Mouse (Mus musculus) mature B cell (primary cell): ENCODE measurements around the gene Pnpla7.

Experiments
- in situ Hi-C: fragments of 300-500 bp; cut with MboI; formaldehyde crosslinking; loops from 2 replicates; pipeline ENCODE4 v1.14.3; 2019

The Pnpla7 gene

GRCm38 (mm10) chr2:24995332-24995731 lies 19.5 kb downstream of the Pnpla7 start:
- in situ Hi-C loops, result no loop called here

- in situ Hi-C loops, result no loop called here
Measured at GRCm38 (mm10) chr2:24996471-24996870, 20.6 kb downstream of the Pnpla7 start.

- in situ Hi-C loops, result no loop called here
Measured at GRCm38 (mm10) chr2:25000544-25001235, 24.9 kb downstream of the Pnpla7 start.

DNA sequence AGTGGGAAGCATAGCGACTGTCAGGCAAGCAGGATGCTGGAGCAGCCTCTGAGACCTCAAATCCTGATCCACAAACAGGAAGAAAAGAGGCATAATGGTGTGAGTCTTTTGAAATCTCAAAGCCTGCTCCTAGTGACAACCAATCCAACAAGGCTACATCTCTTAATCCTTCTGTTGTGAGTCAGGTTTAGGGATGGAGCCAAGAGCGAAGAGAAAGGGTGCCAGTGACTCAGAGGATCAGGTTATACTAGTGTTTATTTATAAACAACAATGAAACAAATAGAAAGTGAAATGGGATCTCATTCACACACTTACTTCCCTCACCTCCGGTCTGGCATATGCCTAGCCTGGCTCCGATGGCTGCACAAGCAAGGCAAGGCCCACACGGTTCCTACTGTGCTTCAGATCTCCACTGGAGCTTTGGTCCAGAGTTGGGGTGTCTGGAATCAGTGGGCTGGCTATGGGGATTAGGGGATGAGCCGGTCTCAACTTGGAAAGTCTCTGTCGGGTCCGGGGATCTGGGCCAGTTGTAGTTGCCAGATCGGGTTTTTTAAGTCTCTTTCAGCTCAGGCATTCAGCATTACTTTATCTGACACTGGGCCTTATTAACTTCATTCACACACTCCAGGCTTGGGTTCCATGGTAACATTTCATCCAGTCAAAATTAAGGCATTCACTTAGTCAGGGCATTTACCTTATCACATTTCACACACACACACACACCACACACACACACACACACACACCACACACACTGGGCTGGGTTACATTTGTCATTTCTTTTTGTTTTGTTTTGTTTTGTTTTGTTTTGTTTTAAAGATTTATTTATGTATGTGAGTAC lies 28.3 kb downstream of the Pnpla7 start:
- in situ Hi-C loops, result no loop called here

- in situ Hi-C loops, result no loop called here
Measured at GRCm38 (mm10) chr2:25006767-25007166, 30.9 kb downstream of the Pnpla7 start.

DNA sequence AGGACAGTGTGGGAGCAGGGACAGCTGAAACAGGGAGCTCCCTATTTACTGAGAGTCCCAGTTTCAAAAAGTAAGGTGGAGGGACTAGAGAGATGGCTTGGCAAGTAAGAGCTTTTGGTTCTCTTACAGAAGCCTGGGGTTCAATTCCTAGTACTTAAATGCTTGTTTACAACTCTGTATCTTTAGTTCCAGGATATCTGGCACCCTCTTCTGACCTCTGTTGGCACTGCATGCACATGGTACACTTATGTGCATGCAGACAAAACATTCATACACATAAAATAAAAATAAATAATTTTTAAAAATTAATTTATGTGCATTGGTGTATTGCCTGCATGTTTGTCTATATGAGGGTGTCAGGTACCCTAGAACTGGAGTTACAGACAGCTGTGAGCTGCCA lies 32.4 kb downstream of the Pnpla7 start:
- in situ Hi-C loops, result no loop called here

- in situ Hi-C loops, result no loop called here
Measured at GRCm38 (mm10) chr2:25022678-25023077, 46.8 kb downstream of the Pnpla7 start.

DNA sequence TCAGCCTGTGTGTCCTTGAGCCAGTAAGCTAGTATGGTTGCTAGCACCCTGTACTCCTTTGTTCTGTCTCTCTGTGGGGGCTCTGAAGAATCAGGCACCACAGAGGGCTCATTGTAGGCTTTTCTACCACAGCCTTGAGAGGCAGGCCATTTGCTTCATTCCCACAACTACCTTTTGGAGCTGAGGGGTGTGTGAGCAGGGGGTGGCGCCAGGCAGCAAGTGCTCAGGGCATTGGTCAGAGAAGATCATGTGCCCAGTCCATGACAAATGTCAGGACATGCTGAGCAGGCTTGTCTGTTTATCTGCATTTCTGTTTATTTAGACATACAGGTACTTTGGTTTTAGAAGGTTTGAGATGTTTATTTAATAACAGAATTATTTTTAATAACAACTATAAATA lies 49.3 kb downstream of the Pnpla7 start:
- in situ Hi-C loops, result no loop called here

- in situ Hi-C loops, result no loop called here
Measured at GRCm38 (mm10) chr2:25034994-25035393, 59.2 kb downstream of the Pnpla7 start.

- in situ Hi-C loops, result no loop called here
Measured at GRCm38 (mm10) chr2:25040089-25040488, 64.3 kb downstream of the Pnpla7 start.

GRCm38 (mm10) chr2:25050921-25051320 lies 75.1 kb downstream of the Pnpla7 start:
- in situ Hi-C loops, result no loop called here

- in situ Hi-C loops, result no loop called here
Measured at GRCm38 (mm10) chr2:25051450-25051849, 75.6 kb downstream of the Pnpla7 start.

DNA sequence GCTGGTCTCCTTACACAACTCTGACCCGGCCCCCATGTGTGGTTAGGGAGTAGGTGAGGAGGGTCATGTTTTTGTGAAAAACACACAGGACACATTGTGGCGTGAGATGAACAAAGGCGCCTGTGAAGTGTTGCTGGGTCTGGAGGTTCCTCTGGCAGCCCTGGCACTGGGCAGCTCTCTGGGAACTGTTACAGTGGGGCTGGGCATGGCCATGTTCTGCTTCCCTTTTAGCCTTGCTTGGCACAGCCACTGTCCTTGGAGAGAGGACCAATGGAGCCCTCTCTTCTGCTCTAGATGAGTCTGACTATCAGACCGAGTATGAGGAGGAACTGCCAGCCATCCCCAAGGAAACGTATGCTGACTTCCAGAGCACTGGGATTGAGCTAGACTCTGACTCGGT lies 77.3 kb downstream of the Pnpla7 start:
- in situ Hi-C loops, result no loop called here

DNA sequence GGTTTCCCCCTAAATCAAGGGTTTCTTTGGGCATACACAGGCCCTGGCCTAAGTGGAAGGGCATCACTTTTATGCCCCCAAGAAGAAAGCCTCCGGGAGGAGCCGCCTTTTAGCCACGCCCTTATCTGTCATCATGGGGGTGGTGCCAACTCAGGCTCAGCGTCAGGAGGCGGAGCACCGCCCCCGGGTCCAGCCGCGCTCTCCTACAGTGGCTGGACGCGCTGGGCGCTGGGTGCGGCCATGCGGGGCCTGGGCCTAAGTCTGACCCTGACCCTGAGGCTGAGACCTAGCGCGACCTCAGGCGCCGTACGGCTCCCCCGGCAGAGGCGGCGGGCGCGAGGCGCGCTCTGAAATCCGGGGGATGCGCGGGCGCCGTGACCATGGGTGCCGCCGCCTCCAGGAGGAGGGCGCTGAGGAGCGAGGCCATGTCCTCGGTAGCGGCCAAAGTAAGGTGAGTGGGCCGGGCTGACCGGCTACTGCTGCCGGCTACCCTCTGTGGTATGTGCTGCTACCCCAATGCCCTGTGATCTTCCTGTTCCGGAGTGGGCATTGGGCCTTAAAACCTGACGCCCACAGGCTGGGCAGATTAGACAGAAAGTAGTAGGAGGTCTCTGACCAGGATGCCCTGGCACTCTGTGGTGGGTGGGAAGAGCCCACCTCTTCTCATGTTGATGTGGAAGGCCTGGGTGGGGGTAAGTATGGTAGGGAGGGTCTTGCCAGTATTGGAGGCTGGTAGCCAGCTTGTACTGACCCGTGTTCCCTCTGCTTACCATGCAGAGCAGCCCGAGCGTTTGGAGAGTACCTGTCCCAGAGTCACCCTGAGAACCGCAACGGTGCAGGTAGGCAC lies 78.6 kb downstream of the Pnpla7 start, which contains the start of gene Nsmf:
Gene Nsmf, plus strand, starts transcription at position 135 of the 847 bp plus-strand sequence.
- in situ Hi-C loops, result no loop called here

DNA sequence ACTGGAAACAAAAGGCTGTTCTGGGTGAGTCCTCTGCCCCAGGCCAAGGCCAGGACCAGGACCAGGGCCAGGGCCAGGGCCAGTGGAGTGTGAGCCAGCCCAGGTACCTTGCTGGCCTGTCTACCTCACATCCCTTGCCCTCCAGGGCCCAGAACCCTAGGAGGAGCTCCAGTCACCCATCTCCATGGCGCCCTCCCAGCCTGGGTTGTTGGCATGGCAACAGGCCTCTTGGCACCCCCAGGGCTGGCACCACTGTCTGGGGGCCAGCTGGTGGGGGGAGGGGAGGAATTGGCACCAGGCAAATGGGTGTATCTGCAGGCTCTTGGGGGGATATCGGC lies 79.2 kb downstream of the Pnpla7 start:
- in situ Hi-C loops, result no loop called here

GRCm38 (mm10) chr2:25055409-25056155 lies 79.7 kb downstream of the Pnpla7 start:
- in situ Hi-C loops, result no loop called here

GRCm38 (mm10) chr2:25058926-25059325 lies 83.1 kb downstream of the Pnpla7 start:
- in situ Hi-C loops, result no loop called here

GRCm38 (mm10) chr2:25063523-25063922 lies 87.7 kb downstream of the Pnpla7 start:
- in situ Hi-C loops, result no loop called here

GRCm38 (mm10) chr2:25064285-25064684 lies 88.5 kb downstream of the Pnpla7 start:
- in situ Hi-C loops, result no loop called here

- in situ Hi-C loops, result no loop called here
Measured at GRCm38 (mm10) chr2:25065537-25065936, 89.7 kb downstream of the Pnpla7 start.

- in situ Hi-C loops, result no loop called here
Measured at GRCm38 (mm10) chr2:25066552-25066951, 90.7 kb downstream of the Pnpla7 start.

- in situ Hi-C loops, result no loop called here
Measured at GRCm38 (mm10) chr2:25069537-25069936, 93.7 kb downstream of the Pnpla7 start.
